30 mouse cellular contexts compared by ENCODE assay signal in the genomic region with DNA sequence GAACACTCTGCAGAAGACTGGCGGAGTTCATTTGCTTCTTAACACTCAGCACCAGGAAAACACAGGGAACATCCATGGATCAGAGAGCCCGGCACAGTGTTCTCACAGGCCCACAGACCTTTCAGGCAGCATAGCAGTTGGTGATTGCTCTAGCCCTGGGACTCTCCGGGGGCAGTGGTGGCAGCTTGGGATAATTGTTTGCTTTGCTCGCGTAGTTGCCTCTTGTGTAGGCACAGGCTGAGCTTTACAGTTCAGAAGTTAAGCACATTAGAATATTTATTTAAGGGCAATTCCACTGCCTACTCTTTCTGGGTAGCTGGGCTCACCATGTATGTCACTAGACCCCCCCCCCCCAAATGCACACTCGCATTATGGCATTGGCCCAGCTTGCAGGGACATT. TPM values are rescaled to one million over a fixed set of nuclear protein-coding genes. Genes with fewer than 3 reads are reported as not detected.
"Had no signal": no experiment of that assay in that cellular context is flagged by ENCODE, and none has a peak within 500 bp of the region (broad histone marks: within the 10 kb centered on the region; RNA-seq: fewer than 3 reads in every experiment).

No protein-coding gene starts in this region.

- H3K27me3 ChIP-seq: heart, embryonic 15.5 days; hindbrain, embryonic 13.5 days; hindbrain, embryonic 15.5 days; limb, embryonic 13.5 days; limb, embryonic 15.5 days had no signal

- DNase-seq: gastrocnemius, postnatal 14 days; gastrocnemius, postnatal 36 days; heart, adult 11 months; heart, adult 2 months; heart, postnatal 14 days; heart, postnatal 36 days; kidney, adult 18-20 months; kidney, adult 8-10 months; kidney, postnatal 25 days; layer of hippocampus, adult 9-11 months; layer of hippocampus, postnatal 36 days; left cerebral cortex, postnatal 4 days had no signal

- H3K27ac ChIP-seq: heart, adult 2 months; heart, embryonic 13.5 days; heart, embryonic 15.5 days; hindbrain, embryonic 13.5 days; hindbrain, embryonic 15.5 days; hindbrain, postnatal 0 days; limb, embryonic 13.5 days; limb, embryonic 15.5 days had no signal

- H3K4me1 ChIP-seq: heart, embryonic 13.5 days; heart, embryonic 15.5 days; hindbrain, embryonic 13.5 days; hindbrain, embryonic 15.5 days; limb, embryonic 13.5 days; limb, embryonic 15.5 days had no signal

- H3K36me3 ChIP-seq: heart, embryonic 13.5 days; heart, embryonic 15.5 days; hindbrain, embryonic 13.5 days; hindbrain, embryonic 15.5 days; limb, embryonic 13.5 days; limb, embryonic 15.5 days had no signal

- ATAC-seq: hindbrain, postnatal 0 days; intestine, embryonic 16.5 days had no signal

- H3K9ac ChIP-seq: forebrain, postnatal 0 days; heart, embryonic 13.5 days; heart, embryonic 15.5 days; hindbrain, embryonic 13.5 days; hindbrain, embryonic 15.5 days; limb, embryonic 13.5 days; limb, embryonic 15.5 days had no signal

- H3K4me3 ChIP-seq: heart, adult 2 months; heart, embryonic 13.5 days; heart, embryonic 15.5 days; hindbrain, embryonic 13.5 days; hindbrain, embryonic 15.5 days; limb, embryonic 13.5 days; limb, embryonic 15.5 days had no signal

- H3K4me2 ChIP-seq: heart, embryonic 11.5 days; heart, embryonic 13.5 days; heart, embryonic 15.5 days; hindbrain, embryonic 13.5 days; hindbrain, embryonic 15.5 days; limb, embryonic 13.5 days; limb, embryonic 15.5 days had no signal

- H3K9me3 ChIP-seq: heart, embryonic 13.5 days; heart, embryonic 15.5 days; hindbrain, embryonic 13.5 days; hindbrain, embryonic 15.5 days; limb, embryonic 13.5 days; limb, embryonic 15.5 days had no signal

RNA-seq across cellular contexts. Expression of gene Neurod6, which starts 34.4 kb away (rescaled TPM):
- polyA plus RNA-seq: gonadal fat pad, adult 2 months; heart, adult 2 months; heart, postnatal 0 days; intestine, embryonic 14.5 days; intestine, embryonic 16.5 days; kidney, embryonic 14.5 days; kidney, embryonic 16.5 days; large intestine, adult 2 months; limb, embryonic 11.5 days; limb, embryonic 13.5 days; limb, embryonic 15.5 days; liver, adult 2 months had no signal
